Mouse (Mus musculus) hindbrain, postnatal 0 days (tissue): ENCODE data around the gene Syt15. TPM values are rescaled to one million over a fixed set of nuclear protein-coding genes. Genes with fewer than 3 reads are reported as not detected.

Experiments
- ATAC-seq: fragments of 200-750 bp; cut with Nextera tagmentation; 2 replicates; pipeline ENCODE4 v1.8.0; 2017; ENCODE audit warnings: mild to moderate bottlenecking, moderate TSS enrichment, moderate library complexity
- DNase-seq: peaks from one replicate; pipeline ENCODE4 v3.0.0-alpha.2; 2015; ENCODE audit warnings: low spot score
- H3K27ac ChIP-seq: fragments of 300-500 bp; sonication (generic); 2 replicates; pipeline ENCODE4 v1.5.1; 2014; ENCODE audit warnings: mild to moderate bottlenecking
- H3K27me3 ChIP-seq: fragments of 300-500 bp; sonication (generic); 2 replicates; pipeline ENCODE4 v1.6.1; 2014; ENCODE audit warnings: low read length, mixed read lengths; ENCODE audit not compliant: insufficient read depth
- H3K36me3 ChIP-seq: fragments of 300-500 bp; sonication (generic); 2 replicates; pipeline ENCODE4 v1.6.1; 2014; ENCODE audit warnings: low read length, mixed read lengths; ENCODE audit not compliant: insufficient read depth
- H3K4me1 ChIP-seq: fragments of 300-500 bp; sonication (generic); 2 replicates; pipeline ENCODE4 v1.6.1; 2014; ENCODE audit warnings: antibody characterized with exemption, low read length, mixed read lengths; ENCODE audit not compliant: insufficient read depth
- H3K4me2 ChIP-seq: fragments of 300-500 bp; sonication (generic); 2 replicates; pipeline ENCODE4 v1.6.1; 2014; ENCODE audit warnings: low read depth, mild to moderate bottlenecking, low read length, moderate library complexity, mixed read lengths
- H3K4me3 ChIP-seq: fragments of 300-500 bp; sonication (generic); 2 replicates; pipeline ENCODE4 v1.5.1; 2014; ENCODE audit warnings: low read length
- H3K9ac ChIP-seq: fragments of 300-500 bp; sonication (generic); replicated peaks from 2 replicates; pipeline ENCODE4 v1.6.1; 2014; ENCODE audit warnings: mild to moderate bottlenecking, low read length, moderate library complexity, mixed read lengths
- H3K9me3 ChIP-seq: fragments of 300-500 bp; sonication (generic); 2 replicates; pipeline ENCODE4 v1.6.1; 2016; ENCODE audit warnings: low read length, mixed read lengths
- CTCF ChIP-seq: IDR thresholded peaks from 2 replicates; pipeline ENCODE4 v1.5.1; 2016; ENCODE audit warnings: antibody characterized with exemption, control low read depth, low read depth
- WGBS: fragments of 180-500 bp; shearing (Covaris S2); extraction: QIAGEN DNeasy Blood & Tissue Kit; methylation state at CpG from one replicate; pipeline ENCODE4 v1.1.7; 2014; 5-methylcytosine and 5-hydroxymethylcytosine counted together
- polyA plus RNA-seq: library from polyadenylated mRNA; unstranded; fragments of >200 nt; fragmentation: Nextera tagmentation; extraction: Ambion mirVana; gene quantifications from 2 replicates; pipeline ENCODE4 v1.2.1, GENCODE M21; 2015
- total RNA-seq: library from RNA; depleted of rRNA; stranded (reverse); fragments of >200 nt; gene quantifications from 2 replicates; pipeline ENCODE4 v1.2.3, GENCODE M21; 2014

Syt15 gene
- total and polyA plus RNA-seq, 2 experiments from 2014 or later, result 0.63 to 1.1 TPM

DNA sequence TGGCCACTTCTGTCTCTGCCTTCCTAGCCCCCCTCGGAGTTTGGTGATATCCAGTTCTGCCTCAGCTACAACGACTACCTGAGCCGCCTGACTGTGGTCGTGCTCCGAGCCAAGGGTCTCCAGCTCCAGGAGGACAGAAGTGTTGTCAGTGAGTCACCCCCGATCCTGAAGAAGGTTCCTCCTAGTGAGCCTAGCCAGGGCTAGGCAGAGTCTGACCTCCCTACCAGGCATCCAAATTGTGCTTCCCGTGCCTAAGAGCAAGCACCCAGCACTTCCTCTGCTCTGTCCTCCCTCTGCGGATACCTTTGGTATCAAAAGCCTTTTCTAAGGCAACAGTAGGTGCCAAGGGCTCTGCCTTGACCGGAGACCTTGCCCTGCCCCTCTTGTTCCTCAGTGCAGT is 6.6 kb downstream of the Syt15 start:
- H3K4me3 ChIP-seq, result no peak overlapping the region
- no peaks in the 10 kb centered on the region for H3K36me3 ChIP-seq
- 87% methylated on average over 9 of the region's 9 CpGs for WGBS
- DNase-seq, result no peak
- peaks cover 4% of the 10 kb centered on the region; the same call in 1 of the 2 replicates for H3K4me1 ChIP-seq
- H3K27me3 ChIP-seq, result no peaks in the 10 kb centered on the region
- no peaks in the 10 kb centered on the region for H3K9me3 ChIP-seq
- H3K9ac ChIP-seq, result no peak overlapping the region
- ATAC-seq, result no peak
- H3K27ac ChIP-seq, result no peak overlapping the region
- no peak overlapping the region for H3K4me2 ChIP-seq
- no peak for TF ChIP-seq CTCF

DNA sequence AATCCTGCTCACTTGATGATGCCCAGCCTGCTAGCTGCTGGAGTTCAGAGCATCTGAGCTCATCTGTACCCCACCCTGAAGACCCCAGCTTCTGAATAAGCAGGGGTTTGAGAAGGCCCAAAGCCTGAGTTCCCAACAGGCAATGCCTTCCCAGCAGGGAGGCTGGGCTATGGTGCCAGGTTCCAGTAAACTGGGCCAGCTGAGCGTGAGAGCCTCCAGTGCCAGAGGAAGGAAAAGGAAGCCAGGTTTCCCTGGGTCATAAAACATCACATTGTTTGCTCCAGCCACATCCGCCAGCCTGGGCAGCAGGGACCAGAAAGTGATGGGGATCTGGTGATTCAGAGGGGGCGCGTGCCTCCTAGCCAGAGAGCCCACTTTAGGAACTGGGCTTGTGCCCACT is 7.2 kb downstream of the Syt15 start:
- TF ChIP-seq CTCF, result no peak
- WGBS, result 69% methylated on average over 4 of the region's 4 CpGs
- no peaks in the 10 kb centered on the region for H3K9me3 ChIP-seq
- H3K4me2 ChIP-seq, result no peak overlapping the region
- no peaks in the 10 kb centered on the region for H3K27me3 ChIP-seq
- DNase-seq, result peak; percentile 35
- no peak for ATAC-seq
- no peak overlapping the region for H3K27ac ChIP-seq
- peaks cover 4% of the 10 kb centered on the region; the same call in 1 of the 2 replicates for H3K4me1 ChIP-seq
- no peak overlapping the region for H3K9ac ChIP-seq
- no peak overlapping the region for H3K4me3 ChIP-seq
- H3K36me3 ChIP-seq, result no peaks in the 10 kb centered on the region

DNA sequence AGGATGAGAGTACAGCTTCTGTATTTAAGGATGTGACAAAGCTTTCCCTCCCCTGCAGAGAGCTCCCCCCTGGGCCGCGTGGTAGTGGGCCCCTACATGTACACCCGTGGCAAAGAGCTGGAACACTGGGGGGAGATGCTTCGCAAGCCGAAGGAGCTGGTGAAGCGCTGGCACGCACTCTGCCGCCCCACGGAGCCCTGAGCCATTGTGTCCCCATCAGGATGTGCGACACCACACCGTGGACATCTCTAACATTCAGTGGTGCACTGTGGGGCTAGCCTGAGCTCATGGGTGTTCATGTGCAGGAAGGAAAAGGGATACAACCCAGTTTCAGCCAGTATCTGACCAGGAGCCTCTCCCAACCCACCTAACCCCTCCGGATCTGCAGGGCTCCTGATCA is 8.6 kb downstream of the Syt15 start:
- TF ChIP-seq CTCF, result no peak
- WGBS, result 78% methylated on average over 12 of the region's 12 CpGs
- H3K9me3 ChIP-seq, result no peaks in the 10 kb centered on the region
- no peaks in the 10 kb centered on the region for H3K27me3 ChIP-seq
- DNase-seq (no peak), ATAC-seq (no peak)
- H3K36me3 ChIP-seq, result no peaks in the 10 kb centered on the region
- H3K4me3 ChIP-seq, result no peak overlapping the region
- H3K4me1 ChIP-seq, result peaks cover 4% of the 10 kb centered on the region; the same call in 1 of the 2 replicates
- H3K27ac ChIP-seq, result no peak overlapping the region
- H3K4me2 ChIP-seq, result no peak overlapping the region
- no peak overlapping the region for H3K9ac ChIP-seq

DNA sequence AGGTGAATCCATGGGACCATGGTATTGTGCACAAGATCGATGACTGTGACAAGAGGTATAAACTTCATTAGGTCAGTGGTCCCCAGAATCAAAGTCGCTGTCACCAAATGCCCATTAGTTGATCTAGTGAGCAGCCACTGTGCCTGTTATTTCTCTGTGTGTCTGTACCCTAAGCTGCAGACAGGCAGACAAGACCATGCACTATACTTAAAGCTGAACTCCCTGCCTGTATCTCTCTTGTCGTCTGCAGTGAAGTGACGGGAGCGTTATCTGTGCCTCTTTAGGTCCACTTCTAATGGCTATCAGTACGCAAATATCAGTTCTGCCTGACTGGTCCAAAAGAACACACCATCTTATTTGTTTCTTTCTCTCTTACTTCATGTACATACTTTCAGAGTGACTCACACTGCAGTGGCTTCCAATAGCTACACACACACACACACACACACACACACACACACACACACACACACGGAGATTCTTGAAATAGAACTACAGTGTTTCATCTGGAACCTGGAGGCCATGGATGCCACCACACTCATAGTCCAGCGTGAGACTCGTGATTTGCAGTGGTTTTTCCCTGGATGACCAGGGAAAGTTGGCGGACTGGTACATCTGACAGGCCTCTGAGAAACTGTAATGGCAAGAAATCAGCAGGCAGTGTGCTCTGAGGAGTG is 9.6 kb downstream of the Syt15 start:
- ATAC-seq, result no peak
- H3K9ac ChIP-seq, result no peak overlapping the region
- TF ChIP-seq CTCF, result no peak

DNA sequence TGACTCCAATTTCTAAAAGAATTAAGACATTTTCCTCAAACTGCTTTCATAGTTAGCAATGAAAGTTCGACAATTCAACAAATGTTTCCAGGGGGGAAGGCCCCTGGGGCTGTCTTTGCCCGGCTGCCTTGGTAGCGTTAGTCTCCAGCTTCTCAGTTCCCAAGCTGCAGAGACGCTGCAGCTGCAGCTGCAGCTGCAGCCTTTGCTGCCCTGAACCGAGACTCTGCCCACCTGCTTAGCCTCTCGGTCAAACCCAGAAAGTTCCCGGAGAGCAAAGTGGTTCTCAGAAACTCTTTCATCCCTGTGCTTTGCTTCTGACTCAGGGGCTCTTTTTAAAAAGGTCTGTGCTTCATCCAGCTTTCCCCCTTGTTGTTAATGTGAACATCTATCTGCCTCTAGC is 12.9 kb downstream of the Syt15 start:
- no peaks in the 10 kb centered on the region for H3K9me3 ChIP-seq
- TF ChIP-seq CTCF, result no peak
- DNase-seq (no peak), ATAC-seq (no peak)
- H3K27me3 ChIP-seq, result no peaks in the 10 kb centered on the region
- no peak overlapping the region for H3K9ac ChIP-seq
- H3K4me3 ChIP-seq, result no peak overlapping the region
- H3K27ac ChIP-seq, result no peak overlapping the region
- no peaks in the 10 kb centered on the region for H3K4me1 ChIP-seq
- H3K36me3 ChIP-seq, result no peaks in the 10 kb centered on the region
- 49% methylated on average over 7 of the region's 7 CpGs for WGBS
- no peak overlapping the region for H3K4me2 ChIP-seq

More for the DNA sequence above, 9.6 kb downstream of the Syt15 start:
- no peaks in the 10 kb centered on the region for H3K27me3 ChIP-seq
- no peak overlapping the region for H3K27ac ChIP-seq
- peaks cover 4% of the 10 kb centered on the region; the same call in 1 of the 2 replicates for H3K4me1 ChIP-seq
- H3K9me3 ChIP-seq, result no peaks in the 10 kb centered on the region
- no peak overlapping the region for H3K4me3 ChIP-seq
- no peak overlapping the region for H3K4me2 ChIP-seq
- no peaks in the 10 kb centered on the region for H3K36me3 ChIP-seq
- WGBS, result 91% methylated on average over 10 of the region's 10 CpGs
- no peak for DNase-seq

DNA sequence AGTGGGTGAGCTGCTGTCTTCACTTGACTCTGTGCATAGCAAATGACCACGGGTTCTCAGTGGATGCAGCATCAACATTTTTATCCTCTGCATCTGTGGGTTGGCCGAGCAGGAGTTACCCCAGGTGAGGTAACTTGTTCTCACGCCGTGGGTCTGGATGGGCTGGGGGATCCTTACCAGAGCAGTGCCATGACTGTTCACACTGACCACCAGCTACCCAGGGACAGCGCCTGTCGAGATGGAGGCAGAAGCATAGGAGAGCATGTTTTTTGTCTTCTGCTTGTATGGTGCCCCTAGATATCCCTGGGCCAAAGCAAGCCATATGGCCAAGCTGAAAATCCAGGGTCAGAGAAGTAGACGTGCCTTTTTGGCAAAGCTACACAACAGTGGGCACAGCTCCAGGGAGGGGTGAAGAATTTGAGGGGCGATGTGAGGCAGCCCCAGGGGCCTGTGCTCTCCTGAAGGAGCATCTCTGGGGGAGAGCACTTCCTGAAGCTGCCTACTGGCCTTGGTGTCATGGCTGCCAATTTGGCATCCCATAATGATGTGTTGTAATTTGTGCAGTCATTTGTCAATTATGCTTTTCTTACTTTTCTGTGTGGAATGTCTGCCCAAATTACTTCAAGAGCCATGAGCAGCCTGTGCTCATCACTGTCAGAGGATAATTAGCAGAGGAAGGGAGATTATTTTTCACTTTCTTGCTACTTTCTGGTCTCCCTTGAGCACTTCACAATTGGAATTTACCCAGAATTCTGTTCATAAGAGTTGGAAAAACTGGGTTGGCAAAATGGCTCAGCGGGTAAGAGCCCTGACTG is 13.7 kb downstream of the Syt15 start:
- H3K27ac ChIP-seq, result no peak overlapping the region
- no peaks in the 10 kb centered on the region for H3K4me1 ChIP-seq
- ATAC-seq (no peak), DNase-seq (peak; percentile 13)
- TF ChIP-seq CTCF, result no peak
- no peaks in the 10 kb centered on the region for H3K9me3 ChIP-seq
- H3K36me3 ChIP-seq, result no peaks in the 10 kb centered on the region
- no peak overlapping the region for H3K4me3 ChIP-seq
- no peak overlapping the region for H3K9ac ChIP-seq
- no peaks in the 10 kb centered on the region for H3K27me3 ChIP-seq
- no peak overlapping the region for H3K4me2 ChIP-seq
- WGBS, result 68% methylated on average over 9 of the region's 9 CpGs

DNA sequence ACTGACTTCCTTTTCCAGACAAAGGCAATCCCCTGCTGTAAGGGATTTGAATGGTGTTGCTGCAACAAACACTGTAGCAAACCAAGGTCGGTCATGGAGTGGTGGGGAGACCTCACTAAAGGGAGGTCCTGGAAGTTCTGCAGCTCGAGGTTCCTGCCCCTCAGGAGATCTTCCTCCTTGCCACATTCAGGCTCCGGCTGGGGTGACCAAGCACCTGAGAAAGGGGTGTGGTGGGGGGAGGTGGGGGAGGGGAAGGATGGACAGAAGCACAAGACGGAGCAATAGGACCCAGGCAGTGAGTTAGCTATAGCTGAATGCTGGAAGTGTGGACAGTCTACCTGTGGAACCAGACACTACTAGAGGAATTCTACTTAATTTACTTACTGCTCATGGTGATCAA is 14.5 kb downstream of the Syt15 start:
- no peak for TF ChIP-seq CTCF
- H3K27ac ChIP-seq, result no peak overlapping the region
- H3K9ac ChIP-seq, result no peak overlapping the region
- no peak overlapping the region for H3K4me2 ChIP-seq
- no peaks in the 10 kb centered on the region for H3K4me1 ChIP-seq
- 70% methylated on average over 4 of the region's 4 CpGs for WGBS
- DNase-seq (no peak), ATAC-seq (no peak)
- H3K9me3 ChIP-seq, result no peaks in the 10 kb centered on the region
- no peak overlapping the region for H3K4me3 ChIP-seq
- H3K36me3 ChIP-seq, result no peaks in the 10 kb centered on the region
- H3K27me3 ChIP-seq, result no peaks in the 10 kb centered on the region
